Mouse (Mus musculus): ENCODE measurements around the gene Myb. TPM values are rescaled to one million over a fixed set of nuclear protein-coding genes. Genes with fewer than 3 reads are reported as not detected.

Myb gene
- total RNA-seq (2023): 1 to 10 TPM; 1.0 to 1.4 TPM

GRCm38 (mm10) chr10:21160537-21161358 lies at the start of gene Myb:
Gene Myb (minus strand): TSS chr10:21160984.

Other genes starting within 250 kb of the Myb start
- gene Ahi1, start 208.4 kb downstream of the Myb start, total RNA-seq (2023): 1 to 10 TPM; 4.0 to 6.5 TPM
- gene Hbs1l, start 135.0 kb upstream of the Myb start, total RNA-seq (2023): 10 to 100 TPM; 54.9 to 55.9 TPM
- not detected for gene Aldh8a1, start 216.3 kb upstream of the Myb start, total RNA-seq (2023)

Measured in monocyte, adult 59 days (primary cell).